Mouse (Mus musculus) retina, embryonic 14.5 days (tissue): ENCODE results near the gene Gm20696.
A peak's percentile ranks its signal among the peaks of the same experiment; 100 is the strongest.

Experiments
- DNase-seq: peaks from one replicate; pipeline ENCODE4 v3.0.0-alpha.2; 2015; ENCODE audit warnings: low spot score

Gene Gm20696

DNA sequence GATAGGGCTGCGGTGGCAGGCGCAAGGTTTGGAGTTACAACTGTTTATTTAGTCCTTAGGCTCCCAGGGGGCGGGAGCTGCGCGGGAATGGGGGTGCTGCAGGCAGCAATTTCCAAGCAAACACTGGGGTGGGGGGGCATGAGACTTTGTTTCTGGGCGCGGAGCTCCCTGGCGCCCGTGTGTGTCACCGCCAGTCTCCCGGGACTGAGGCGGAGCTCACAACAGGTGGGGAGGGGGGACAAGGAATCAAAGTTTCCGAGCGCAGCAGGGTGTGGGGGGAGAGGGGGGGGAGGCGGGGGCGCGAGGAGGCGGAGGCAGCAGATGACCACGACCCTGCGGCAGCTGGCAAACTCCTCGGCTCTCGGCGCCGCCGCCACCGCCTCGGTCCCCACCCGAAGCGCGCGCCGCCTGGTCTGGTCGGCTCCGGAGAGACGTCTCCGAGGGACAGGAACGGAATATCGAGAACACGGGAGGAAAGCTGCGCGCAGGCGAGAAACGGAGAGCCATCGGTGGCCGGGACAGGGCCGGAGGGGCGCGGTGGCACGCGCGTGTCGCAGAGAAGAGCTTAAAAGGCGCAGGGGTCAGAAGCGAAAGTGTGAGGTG lies 145.5 kb downstream of the Gm20696 start:
- peak; percentile 70 for DNase-seq

DNA sequence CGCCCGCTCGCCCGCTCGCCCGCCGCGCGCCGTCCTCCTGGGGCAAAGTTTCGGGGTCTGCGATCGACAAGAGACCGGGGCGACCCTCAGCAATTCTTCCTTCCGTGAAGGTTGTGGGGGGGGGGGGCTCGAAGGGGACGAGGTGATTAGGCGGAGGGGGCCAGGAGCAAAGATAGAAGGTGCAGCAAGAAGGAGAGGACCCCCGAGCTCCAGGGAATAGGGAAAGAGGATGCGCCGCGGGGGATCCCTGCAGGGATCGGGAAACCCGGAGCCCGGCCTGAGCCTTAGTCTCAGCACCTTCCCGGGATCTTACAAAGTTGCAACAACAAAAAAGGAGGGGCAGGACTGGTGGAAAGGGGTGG lies 145.9 kb downstream of the Gm20696 start:
- no peak for DNase-seq

DNA sequence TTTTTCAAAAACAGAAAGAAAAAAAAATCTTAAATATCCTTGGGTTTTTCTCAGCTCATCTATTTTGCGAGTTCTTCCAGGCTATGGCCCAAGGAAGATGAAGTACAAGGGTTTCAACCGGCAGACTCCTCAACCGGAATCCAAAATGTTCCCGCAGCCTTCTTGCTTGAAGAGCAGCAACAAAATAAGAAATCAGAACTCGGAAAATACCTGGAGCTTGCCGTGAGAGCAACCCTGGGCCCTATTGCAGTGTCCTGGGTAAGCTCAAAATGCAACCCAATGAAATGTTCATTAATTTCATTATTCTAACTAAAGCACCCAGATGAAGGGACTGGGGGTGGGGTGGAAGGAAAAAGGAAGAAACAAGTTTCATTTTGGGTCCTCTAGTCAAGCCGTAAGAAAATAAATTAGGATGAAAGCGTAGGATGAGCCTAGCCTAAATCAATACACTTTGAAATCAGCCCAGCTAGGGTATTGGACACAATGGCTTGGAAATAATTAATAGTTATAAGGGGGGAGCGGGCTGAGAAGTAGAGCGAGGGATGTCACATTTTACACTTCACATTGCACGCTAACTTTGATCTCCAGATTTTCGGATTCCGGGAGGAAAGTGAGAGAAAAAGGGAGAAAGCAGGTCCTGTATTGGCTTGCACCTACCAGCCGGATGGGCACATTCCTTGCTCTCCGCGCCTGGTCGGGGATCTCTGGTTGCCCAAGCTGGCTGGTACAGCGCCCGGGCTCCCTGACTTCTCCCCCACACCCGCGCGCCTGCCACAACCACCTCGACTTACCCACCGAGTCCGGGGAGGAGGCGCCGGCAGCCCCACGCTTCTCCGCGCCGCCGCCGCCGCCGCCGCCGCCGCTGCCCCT lies 146.6 kb downstream of the Gm20696 start:
- peak; percentile 46 for DNase-seq

GRCm38 (mm10) chr6:99519052-99519451 lies 147.5 kb downstream of the Gm20696 start:
- DNase-seq, result peak; percentile 39

- DNase-seq, result no peak
Observed at GRCm38 (mm10) chr6:99515667-99516199, 150.9 kb downstream of the Gm20696 start.

DNA sequence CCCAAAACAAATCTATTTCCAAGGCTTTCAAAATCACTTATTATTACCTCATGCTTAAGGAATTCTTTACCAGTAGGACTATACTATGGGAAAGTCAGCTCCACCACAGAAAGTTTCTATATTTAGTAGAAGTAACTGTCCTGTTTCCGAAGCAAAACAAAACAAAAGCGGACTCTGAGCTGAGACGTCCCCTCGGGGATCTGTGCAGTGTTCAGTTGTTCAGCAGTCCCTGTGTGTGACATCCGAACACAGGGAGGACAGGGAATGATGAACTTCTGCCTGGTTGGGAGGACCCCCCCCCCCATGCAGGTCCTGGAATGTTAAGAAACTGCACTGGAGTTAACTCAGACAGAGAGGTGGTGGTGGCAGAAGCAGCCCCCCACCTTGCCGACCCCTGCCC lies 154.7 kb downstream of the Gm20696 start:
- no peak for DNase-seq

GRCm38 (mm10) chr6:99509189-99509592 lies 157.4 kb downstream of the Gm20696 start:
- DNase-seq, result no peak

DNA sequence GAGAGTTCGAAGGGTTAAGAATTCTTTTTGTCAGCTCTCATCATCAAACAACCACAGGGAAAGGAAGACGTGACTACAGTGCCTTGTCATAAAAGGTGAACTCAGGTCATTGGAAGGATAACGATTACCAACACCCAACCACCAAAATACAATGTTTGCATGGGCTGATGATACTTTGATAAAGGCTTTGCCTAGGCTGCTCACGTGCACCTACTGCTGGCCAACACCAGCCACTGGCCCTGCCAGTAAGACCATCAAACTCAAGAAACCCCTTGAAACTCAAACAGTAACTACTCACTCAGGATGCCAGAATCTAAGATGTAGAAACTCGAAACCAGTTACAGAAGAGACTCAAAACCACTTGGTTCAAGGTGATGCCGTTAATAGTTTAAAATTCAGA lies 159.8 kb downstream of the Gm20696 start:
- no peak for DNase-seq

GRCm38 (mm10) chr6:99503741-99504140 lies 162.9 kb downstream of the Gm20696 start:
- DNase-seq, result no peak

- DNase-seq, result no peak
Observed at GRCm38 (mm10) chr6:99502727-99503126, 163.9 kb downstream of the Gm20696 start.

DNA sequence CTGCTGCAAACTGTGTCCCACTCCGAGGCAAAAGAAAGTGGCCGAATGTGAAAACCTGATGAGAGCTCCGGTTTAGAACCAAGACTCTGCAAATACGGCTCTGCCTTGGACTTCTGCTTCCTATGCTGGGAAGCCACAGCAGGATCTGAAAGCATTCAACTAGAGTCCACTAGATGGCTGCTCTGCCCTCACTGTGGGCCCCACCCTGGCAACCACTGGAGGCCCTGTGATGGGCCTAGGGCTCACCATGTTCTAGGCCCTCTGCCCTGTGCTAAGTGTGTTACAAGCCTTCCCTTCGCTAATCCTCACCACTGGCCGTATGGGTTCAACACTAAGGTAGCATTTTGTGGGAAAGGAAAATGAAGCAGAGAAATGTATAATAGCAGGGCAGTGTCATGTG lies 164.3 kb downstream of the Gm20696 start:
- DNase-seq, result no peak

DNA sequence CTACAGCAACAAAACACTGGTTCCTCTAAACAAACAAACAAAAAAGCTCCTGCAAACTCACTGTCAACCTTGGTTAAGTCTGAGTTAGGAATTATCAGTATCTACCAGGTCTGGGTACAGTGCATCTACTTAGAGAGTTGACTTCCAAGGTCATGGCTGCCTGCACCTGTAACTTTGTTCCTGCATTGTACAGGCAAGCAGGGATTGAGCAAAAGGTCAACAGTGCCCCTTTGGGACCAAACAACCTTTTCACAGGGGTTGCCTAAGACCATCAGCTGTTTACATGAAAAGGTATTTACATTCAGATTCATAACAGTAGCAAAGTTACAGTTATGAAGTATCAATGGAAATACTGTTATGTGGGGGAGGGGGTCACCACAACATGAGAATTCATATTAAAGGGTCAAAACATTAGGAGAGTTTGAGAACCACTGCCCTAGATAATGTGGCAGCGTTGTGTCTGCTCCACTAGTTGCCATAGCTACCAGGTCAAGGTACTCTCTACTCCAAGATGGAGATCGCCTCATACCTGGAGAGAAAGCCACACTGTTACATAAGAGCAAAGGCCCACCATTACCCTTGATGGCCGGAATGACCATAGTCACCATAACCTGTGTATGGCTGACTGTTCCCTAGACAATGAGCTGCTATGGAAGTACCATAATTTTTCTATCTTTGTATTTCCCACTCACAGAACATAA lies 165.9 kb downstream of the Gm20696 start:
- DNase-seq, result no peak

GRCm38 (mm10) chr6:99498082-99498481 lies 168.5 kb downstream of the Gm20696 start:
- no peak for DNase-seq

- no peak for DNase-seq
Observed at GRCm38 (mm10) chr6:99496114-99496513, 170.5 kb downstream of the Gm20696 start.

DNA sequence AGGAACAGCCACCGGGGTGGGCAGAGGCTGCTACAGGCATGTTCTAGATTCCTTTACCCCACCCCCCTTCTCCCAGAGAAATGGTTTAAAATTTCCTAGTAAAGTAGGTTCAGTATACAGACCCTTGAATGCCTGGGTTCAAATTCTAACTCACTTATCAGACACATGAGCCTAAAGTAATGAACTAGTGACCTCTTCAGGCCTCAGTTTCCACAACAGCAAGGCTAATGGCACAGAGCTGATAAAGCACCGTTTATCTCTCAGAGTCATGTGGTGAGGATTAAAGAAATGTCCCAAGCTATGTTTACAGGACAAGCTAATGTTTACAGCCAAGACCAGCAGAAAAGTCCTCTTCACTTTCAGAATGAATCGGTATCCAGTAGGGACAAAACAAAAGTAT lies 173.7 kb downstream of the Gm20696 start:
- no peak for DNase-seq

DNA sequence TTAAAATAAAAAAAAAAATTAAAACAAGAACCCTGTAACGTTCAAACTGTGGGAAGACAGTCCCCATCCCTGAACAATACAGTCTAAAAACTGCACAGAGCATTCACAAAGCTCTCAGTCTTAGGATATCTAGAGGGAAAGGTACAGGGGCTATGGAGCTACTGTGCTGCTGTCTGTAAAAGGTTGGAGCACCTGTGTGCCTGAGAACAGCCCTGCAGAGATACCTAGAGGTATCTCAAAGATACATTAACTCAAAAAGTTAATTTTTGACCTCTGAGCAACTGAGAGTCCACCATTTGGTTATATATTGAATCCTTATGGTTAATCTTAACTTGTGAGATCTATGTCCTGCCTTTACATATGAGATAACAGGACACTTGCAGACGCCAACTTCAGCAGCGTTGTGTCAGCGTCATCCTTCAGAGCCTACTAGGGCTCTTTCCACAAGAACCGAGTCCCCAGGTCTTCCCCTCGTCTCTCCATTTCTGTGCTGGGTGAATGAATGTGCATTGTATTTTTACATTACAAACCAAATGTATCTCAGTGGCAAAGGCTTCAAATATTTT lies 174.5 kb downstream of the Gm20696 start:
- no peak for DNase-seq

DNA sequence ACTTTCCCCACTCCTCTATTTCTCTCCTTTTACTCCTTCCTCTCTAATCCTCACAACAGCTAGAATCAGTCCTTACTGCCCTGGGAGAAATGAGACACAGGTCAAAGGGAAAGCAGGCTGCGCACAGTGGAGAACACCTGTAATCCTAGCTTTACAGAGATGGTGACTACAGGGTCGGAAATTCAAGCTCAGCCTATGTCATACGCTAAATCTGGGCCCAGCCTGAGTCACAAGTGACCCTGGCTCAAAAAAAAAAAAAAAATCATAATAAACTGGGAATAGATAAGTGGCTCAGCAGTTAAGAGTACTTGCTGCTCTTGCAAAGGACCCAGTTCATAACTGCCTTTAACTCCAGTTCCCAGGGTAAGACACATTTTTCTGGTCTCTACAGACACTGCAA lies 175.5 kb downstream of the Gm20696 start:
- DNase-seq, result no peak

GRCm38 (mm10) chr6:99489900-99490648 lies 176.5 kb downstream of the Gm20696 start:
- DNase-seq, result no peak

DNA sequence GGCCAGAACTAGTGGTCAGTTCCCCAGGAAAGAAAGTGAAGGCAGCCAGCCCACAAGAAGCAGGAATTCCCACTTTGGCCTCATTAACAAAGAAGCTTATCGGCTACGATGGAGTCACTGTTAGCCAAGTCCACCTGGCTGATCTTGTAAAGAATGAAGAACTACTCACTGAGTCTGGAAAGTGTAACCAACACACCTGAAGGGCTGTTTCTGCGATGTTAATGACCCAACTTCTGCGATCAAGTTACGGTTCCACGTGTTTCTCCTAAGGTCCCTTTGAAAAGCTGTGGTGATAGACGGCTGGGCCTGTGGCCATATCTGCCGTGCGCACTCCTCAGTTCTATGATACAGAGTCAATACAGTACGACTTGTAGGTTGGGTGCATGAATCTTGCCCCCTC lies 177.2 kb downstream of the Gm20696 start:
- no peak for DNase-seq

DNA sequence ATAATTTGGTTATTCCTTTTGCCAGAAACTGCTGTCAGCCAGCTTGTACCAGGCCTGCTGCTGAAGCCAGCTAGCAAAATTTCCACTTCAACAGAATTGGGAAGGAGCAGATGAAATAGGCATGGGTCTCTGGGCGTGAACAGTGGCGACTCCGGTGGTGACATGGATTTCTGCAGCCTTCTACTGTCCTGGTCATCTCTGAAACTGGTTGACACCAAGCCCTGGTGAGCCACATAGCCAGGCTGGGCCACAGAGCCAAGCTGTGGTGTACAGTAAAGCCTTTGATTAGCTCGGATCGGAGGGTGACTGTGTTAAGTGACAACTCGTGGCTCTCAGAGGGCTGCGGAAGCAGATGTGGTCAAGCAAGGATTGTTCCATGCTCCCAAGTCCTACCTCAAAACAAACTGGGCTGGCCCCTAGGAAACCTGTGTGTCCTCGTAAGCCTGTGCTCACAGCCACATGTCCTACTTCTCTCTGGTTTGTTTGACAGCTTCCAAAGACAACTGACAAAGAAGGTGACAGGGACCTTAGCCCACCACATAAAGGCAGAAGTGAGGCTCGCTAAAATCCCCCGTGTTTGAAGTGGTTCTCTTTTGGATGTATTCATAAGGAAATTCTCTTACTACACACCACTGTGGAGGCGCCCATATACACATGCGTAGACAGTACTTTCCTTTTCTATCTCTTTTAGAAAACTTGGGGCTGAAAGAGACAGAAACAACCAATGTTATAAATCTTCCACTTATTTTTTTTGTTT lies 180.5 kb downstream of the Gm20696 start:
- peak; percentile 66 for DNase-seq
